Mouse (Mus musculus): Measurements from ENCODE around the gene Jsrp1.

GRCm38 (mm10) chr10:80785963-80786362 lies 27.3 kb downstream of the Jsrp1 start:
- TF ChIP-seq POLR2A (IDR thresholded peaks at IDR 0.05; ENCODE audit: insufficient read length, low read depth) (no peak), TCF12 (IDR thresholded peaks at IDR 0.05; ENCODE audit: insufficient read depth, poor library complexity, severe bottlenecking) (no peak), REST (IDR thresholded peaks at IDR 0.05; ENCODE audit: insufficient read depth, insufficient read length) (no peak), MYOG (IDR thresholded peaks at IDR 0.05; ENCODE audit: control insufficient read depth in 1 of 3, insufficient read depth in 1 of 3, insufficient read length in 2 of 3, low read depth in 2 of 3) (no peak), MYOD1 (IDR thresholded peaks at IDR 0.05; ENCODE audit: control insufficient read depth in 1 of 3, insufficient read length in 2 of 3, low read depth in 2 of 3) (no peak), POLR2AphosphoS2 (IDR thresholded peaks at IDR 0.05; ENCODE audit: insufficient read length, low read depth) (no peak)

Data from myocyte (in vitro differentiated cells).